Mouse (Mus musculus) testis, adult 10 weeks (tissue): Measurements from ENCODE around the gene Esf1. TPM values are rescaled to one million over a fixed set of nuclear protein-coding genes. Genes with fewer than 3 reads are reported as not detected.

Experiments used
- polyA plus RNA-seq: library from polyadenylated mRNA; stranded (reverse); fragments of 350-450 nt; fragmentation: Illumina TruSeq; extraction: RNeasy Lipid Tissue Mini Kit (QIAGEN cat#74804); gene quantifications from one replicate; pipeline ENCODE4 v1.2.3, GENCODE M21; 2014; ENCODE audit warnings: low read depth, low replicate concordance

Esf1 gene
- polyA plus RNA-seq = 42.9 TPM

GRCm38 (mm10) chr2:140170127-140170802 is at the start of gene Esf1, which contains the start of gene Ndufaf5:
Gene Esf1, minus strand, starts transcription at chr2:140170564.
Gene Ndufaf5, plus strand, starts transcription at chr2:140170649.

GRCm38 (mm10) chr2:140151743-140152142 is 18.6 kb downstream of the Esf1 start, which contains the start of gene Gm17374:
Gene Gm17374, plus strand, starts transcription at chr2:140152043.

Other genes with a start within 250 kb of the Esf1 start
- 33.1 TPM for gene Tasp1, start 103.8 kb downstream of the Esf1 start, polyA plus RNA-seq
- gene Gm17374, start 18.5 kb downstream of the Esf1 start, polyA plus RNA-seq = not detected
- 16.3 TPM for gene Ndufaf5, start 85 bp upstream of the Esf1 start, polyA plus RNA-seq
- gene Sel1l2, start 219.1 kb upstream of the Esf1 start, polyA plus RNA-seq = 206 TPM
- 96.1 TPM for gene Macrod2, start 224.7 kb upstream of the Esf1 start, polyA plus RNA-seq